Mouse (Mus musculus) E14TG2a.4 (cell line): ENCODE data around the gene Serpinf2.
"Not testable (repeated sequence)": the region's sequence is repeated elsewhere in the genome, so short reads cannot be mapped to it uniquely, and the experiment has no call there.

Experiments used
- H3K27me3 ChIP-seq: 2 replicates; pipeline ENCODE4 v1.6.1; 2014; ENCODE audit warnings: low read length, control low read depth; ENCODE audit not compliant: insufficient read depth
- H3K36me3 ChIP-seq: 2 replicates; pipeline ENCODE4 v1.6.1; 2014; ENCODE audit warnings: low read length, control low read depth; ENCODE audit not compliant: insufficient read depth
- H3K4me1 ChIP-seq: replicated peaks from 2 replicates; pipeline ENCODE4 v1.6.1; 2014; ENCODE audit warnings: low read depth, low read length, control low read depth
- H3K4me3 ChIP-seq: replicated peaks from 2 replicates; pipeline ENCODE4 v1.5.1; 2014; ENCODE audit warnings: mild to moderate bottlenecking, low read length
- H3K9me3 ChIP-seq: 2 replicates; pipeline ENCODE4 v1.6.1; 2014; ENCODE audit warnings: low read length, control low read depth
- CTCF ChIP-seq: conservative IDR thresholded peaks from 2 replicates; pipeline ENCODE4 v1.5.1; 2014; ENCODE audit warnings: low read length
- NANOG ChIP-seq: IDR thresholded peaks from 2 replicates; pipeline ENCODE4 v1.6.1; 2014; ENCODE audit warnings: borderline replicate concordance, low read length, mixed read lengths
- POU5F1 ChIP-seq: IDR thresholded peaks from 2 replicates; pipeline ENCODE4 v1.6.1; 2014; ENCODE audit warnings: low read length, borderline replicate concordance

Gene Serpinf2

GRCm38 (mm10) chr11:75399411-75399841 is 40.0 kb downstream of the Serpinf2 start:
- no peaks in the 10 kb centered on the region for H3K27me3 ChIP-seq
- peaks cover 43% of the 10 kb centered on the region for H3K36me3 ChIP-seq
- no peaks in the 10 kb centered on the region for H3K9me3 ChIP-seq
- TF ChIP-seq NANOG (no peak), CTCF (no peak), POU5F1 (no peak)
- H3K4me1 ChIP-seq: peaks cover 20% of the 10 kb centered on the region
- peak overlapping the region; percentile 71 for H3K4me3 ChIP-seq

- Histone ChIP-seq H3K4me3 (no peak overlapping the region), H3K27me3 (no peaks in the 10 kb centered on the region), H3K9me3 (no peaks in the 10 kb centered on the region), H3K4me1 (peaks cover 20% of the 10 kb centered on the region), H3K36me3 (peaks cover 29% of the 10 kb centered on the region)
- TF ChIP-seq NANOG: no peak
- TF ChIP-seq POU5F1: no peak
- TF ChIP-seq CTCF: no peak
Measured at GRCm38 (mm10) chr11:75397452-75397851, 41.9 kb downstream of the Serpinf2 start.

- Histone ChIP-seq H3K9me3 (no peaks in the 10 kb centered on the region), H3K4me3 (no peak overlapping the region), H3K36me3 (peaks cover 24% of the 10 kb centered on the region), H3K27me3 (no peaks in the 10 kb centered on the region), H3K4me1 (peaks cover 16% of the 10 kb centered on the region)
- TF ChIP-seq POU5F1 (no peak), CTCF (no peak), NANOG (no peak)
Measured at GRCm38 (mm10) chr11:75395611-75396010, 43.8 kb downstream of the Serpinf2 start.

- Histone ChIP-seq H3K9me3 (peaks cover 15% of the 10 kb centered on the region), H3K36me3 (peaks cover 36% of the 10 kb centered on the region)
- not testable (repeated sequence) for H3K27me3 ChIP-seq, H3K4me3 ChIP-seq, H3K4me1 ChIP-seq
Measured at GRCm38 (mm10) chr11:75383529-75383928, 55.9 kb downstream of the Serpinf2 start.
